Mouse (Mus musculus) liver, embryonic 14.5 days (tissue): ENCODE data around the gene Gm10837. TPM values are rescaled to one million over a fixed set of nuclear protein-coding genes. Genes with fewer than 3 reads are reported as not detected.

ENCODE experiments used
- ATAC-seq: fragments of 200-750 bp; cut with Nextera tagmentation; 2 replicates; pipeline ENCODE4 v1.8.0; 2017; ENCODE audit warnings: moderate number of reproducible peaks, mild to moderate bottlenecking, moderate library complexity; ENCODE audit not compliant: insufficient read depth
- DNase-seq, 3 experiments: peaks; one replicate each; pipeline ENCODE4 v3.0.0-alpha.2; 2012 to 2013; ENCODE audit warnings: low read depth in 3 of 3, low spot score in 3 of 3
- H3K27ac ChIP-seq: fragments of 300-500 bp; sonication (generic); 2 replicates; pipeline ENCODE4 v1.5.1; 2014; ENCODE audit warnings: moderate library complexity, mild to moderate bottlenecking, control low read depth, inconsistent platforms
- H3K27me3 ChIP-seq: fragments of 300-500 bp; sonication (generic); 2 replicates; pipeline ENCODE4 v1.6.1; 2014; ENCODE audit warnings: mild to moderate bottlenecking, low read length, moderate library complexity; ENCODE audit not compliant: control insufficient read depth, insufficient read depth
- H3K36me3 ChIP-seq: fragments of 300-500 bp; sonication (generic); replicated peaks from 2 replicates; pipeline ENCODE4 v1.6.1; 2014; ENCODE audit warnings: low read depth; ENCODE audit not compliant: control insufficient read depth, insufficient read depth
- H3K4me1 ChIP-seq, 2 experiments: fragments of 200-500 bp in 1 of 2; fragments of 300-500 bp in 1 of 2; sonication (generic) in 1 of 2; replicated peaks; 2 replicates each; pipeline ENCODE4 v1.6.1; 2012 to 2014; ENCODE audit warnings: antibody characterized with exemption in 1 of 2, inconsistent platforms in 1 of 2, low read length in 1 of 2; ENCODE audit not compliant: control insufficient read depth in 2 of 2, insufficient read depth in 2 of 2
- H3K4me2 ChIP-seq: fragments of 300-500 bp; sonication (generic); 2 replicates; pipeline ENCODE4 v1.6.1; 2014; ENCODE audit warnings: low read depth, mild to moderate bottlenecking, control low read depth, moderate library complexity
- H3K4me3 ChIP-seq, 2 experiments: fragments of 200-500 bp in 1 of 2; fragments of 300-500 bp in 1 of 2; sonication (generic) in 1 of 2; 2 replicates each; pipeline ENCODE4 v1.5.1; 2012 to 2014; ENCODE audit warnings: low read depth in 2 of 2, low read length in 2 of 2, mild to moderate bottlenecking in 2 of 2, control low read depth in 1 of 2, inconsistent platforms in 1 of 2, moderate library complexity in 1 of 2; ENCODE audit not compliant: insufficient read depth in 1 of 2
- H3K9ac ChIP-seq: fragments of 300-500 bp; sonication (generic); replicated peaks from 2 replicates; pipeline ENCODE4 v1.6.1; 2014; ENCODE audit warnings: mild to moderate bottlenecking, control low read depth, moderate library complexity
- H3K9me3 ChIP-seq: fragments of 300-500 bp; sonication (generic); 2 replicates; pipeline ENCODE4 v1.6.1; 2016; ENCODE audit warnings: low read length, mixed read lengths; ENCODE audit not compliant: control insufficient read depth
- CTCF ChIP-seq: IDR thresholded peaks from 2 replicates; pipeline ENCODE4 v1.5.1; 2016; ENCODE audit warnings: antibody characterized with exemption, low read depth, control low read depth
- EP300 ChIP-seq: IDR thresholded peaks from 2 replicates; pipeline ENCODE4 v1.6.1; 2016; ENCODE audit warnings: antibody characterized with exemption, low read depth
- WGBS: fragments of 180-500 bp; shearing (Covaris S2); extraction: QIAGEN DNeasy Blood & Tissue Kit; methylation state at CpG from one replicate; pipeline ENCODE4 v1.1.7; 2014; ENCODE audit not compliant: insufficient replicate concordance; 5-methylcytosine and 5-hydroxymethylcytosine counted together
- polyA plus RNA-seq, 2 experiments: library from polyadenylated mRNA; depleted of rRNA in 1 of 2; stranded (reverse) in 1 of 2; unstranded in 1 of 2; fragments of >200 nt; fragmentation: Nextera tagmentation in 1 of 2; extraction: Ambion mirVana in 1 of 2; gene quantifications; 2 replicates each; pipeline versions ENCODE4 v1.2.1 to v1.2.3; 2012 to 2014

Gm10837 gene
- polyA plus RNA-seq, 2 experiments: not detected

- H3K4me1 ChIP-seq: no peaks in the 10 kb centered on the region
- peaks cover 100% of the 10 kb centered on the region for H3K27me3 ChIP-seq
- no peak for ATAC-seq
- no peaks in the 10 kb centered on the region for H3K9me3 ChIP-seq
- H3K4me2 ChIP-seq: no peak overlapping the region
- 3% methylated on average over 9 of the region's 9 CpGs for WGBS
- no peak overlapping the region for H3K4me3 ChIP-seq
- DNase-seq: no peak
- TF ChIP-seq EP300 (no peak), CTCF (no peak)
- no peak overlapping the region for H3K27ac ChIP-seq
- H3K9ac ChIP-seq: no peak overlapping the region
- no peaks in the 10 kb centered on the region for H3K36me3 ChIP-seq
Measured at GRCm38 (mm10) chr14:122477971-122478573, 12.3 kb upstream of the Gm10837 start.

- Histone ChIP-seq H3K27ac (no peak overlapping the region), H3K36me3 (no peaks in the 10 kb centered on the region), H3K9ac (no peak overlapping the region), H3K4me3 (no peak overlapping the region), H3K9me3 (no peaks in the 10 kb centered on the region), H3K27me3 (peaks cover 100% of the 10 kb centered on the region), H3K4me1 (no peaks in the 10 kb centered on the region), H3K4me2 (no peak overlapping the region)
- under 1% methylated on average over 22 of the region's 22 CpGs for WGBS
- DNase-seq (no peak), ATAC-seq (no peak)
- TF ChIP-seq EP300: no peak
- TF ChIP-seq CTCF: no peak
Measured at GRCm38 (mm10) chr14:122478574-122479011, 11.8 kb upstream of the Gm10837 start.

- no peak overlapping the region for H3K27ac ChIP-seq
- WGBS: 24% methylated on average over 17 of the region's 17 CpGs
- peaks cover 100% of the 10 kb centered on the region for H3K27me3 ChIP-seq
- no peak for TF ChIP-seq CTCF
- no peak for TF ChIP-seq EP300
- no peaks in the 10 kb centered on the region for H3K9me3 ChIP-seq
- no peaks in the 10 kb centered on the region for H3K4me1 ChIP-seq
- H3K36me3 ChIP-seq: no peaks in the 10 kb centered on the region
- no peak overlapping the region for H3K9ac ChIP-seq
- no peak overlapping the region for H3K4me2 ChIP-seq
- DNase-seq (no peak), ATAC-seq (no peak)
- H3K4me3 ChIP-seq: no peak overlapping the region
Measured at GRCm38 (mm10) chr14:122479461-122480109, 10.8 kb upstream of the Gm10837 start.

- TF ChIP-seq EP300 (no peak), CTCF (no peak)
- H3K9ac ChIP-seq: no peak overlapping the region
- H3K27ac ChIP-seq: no peak overlapping the region
- H3K27me3 ChIP-seq: peaks cover 100% of the 10 kb centered on the region
- no peak for DNase-seq
- no peak for ATAC-seq
- no peaks in the 10 kb centered on the region for H3K4me1 ChIP-seq
- 9% methylated on average over 2 of the region's 2 CpGs for WGBS
- H3K4me3 ChIP-seq: no peak overlapping the region
- no peak overlapping the region for H3K4me2 ChIP-seq
- H3K36me3 ChIP-seq: no peaks in the 10 kb centered on the region
- no peaks in the 10 kb centered on the region for H3K9me3 ChIP-seq
Measured at GRCm38 (mm10) chr14:122480355-122480754, 10.0 kb upstream of the Gm10837 start.

GRCm38 (mm10) chr14:122481181-122481580, 9.2 kb upstream of the Gm10837 start:
- Histone ChIP-seq H3K4me1 (no peaks in the 10 kb centered on the region), H3K27ac (no peak overlapping the region), H3K9me3 (no peaks in the 10 kb centered on the region), H3K4me2 (no peak overlapping the region), H3K27me3 (peaks cover 100% of the 10 kb centered on the region), H3K4me3 (no peak overlapping the region), H3K9ac (no peak overlapping the region), H3K36me3 (no peaks in the 10 kb centered on the region)
- no peak for DNase-seq
- no peak for ATAC-seq
- TF ChIP-seq EP300: no peak
- no peak for TF ChIP-seq CTCF
- WGBS: 2% methylated on average over 15 of the region's 15 CpGs
